Mouse (Mus musculus): ENCODE results near the gene Sphk2.

The Sphk2 gene

DNA sequence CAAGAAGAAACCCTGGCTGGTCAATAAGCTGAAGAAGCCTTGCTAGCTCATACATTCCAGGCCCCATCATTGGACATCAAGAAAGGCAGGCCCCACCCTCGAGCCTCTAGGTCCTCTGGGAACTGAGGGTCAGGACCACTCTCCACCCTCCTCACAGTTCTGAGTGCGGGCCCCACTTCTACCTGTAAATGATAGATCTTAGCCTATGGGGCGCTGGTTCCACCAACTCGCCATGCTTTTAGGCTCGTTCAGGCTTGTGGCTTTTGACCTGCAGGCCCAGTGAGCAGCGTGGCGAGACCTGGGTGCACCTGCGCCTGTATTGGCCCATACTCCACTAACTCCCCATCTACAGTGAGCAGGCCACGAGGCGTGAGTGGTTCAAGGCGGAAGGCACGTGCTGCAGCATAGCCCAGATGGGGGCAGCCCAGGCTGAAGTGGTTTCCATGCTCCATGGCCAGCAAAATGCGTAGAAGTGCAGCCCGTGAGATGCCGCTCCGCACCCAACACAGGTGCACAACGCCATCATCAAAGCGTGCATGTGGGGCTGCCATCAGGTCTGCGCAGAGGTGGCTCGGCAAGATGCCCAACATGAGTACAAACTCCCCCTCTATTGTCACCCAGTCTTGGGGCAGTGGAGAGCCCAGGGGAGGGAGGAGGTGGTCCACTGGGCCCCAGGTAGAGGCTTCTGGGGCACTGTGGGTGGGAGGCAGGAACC lies 7.2 kb downstream of the Sphk2 start:
- in situ Hi-C loops (cut with MboI): no loop called here

DNA sequence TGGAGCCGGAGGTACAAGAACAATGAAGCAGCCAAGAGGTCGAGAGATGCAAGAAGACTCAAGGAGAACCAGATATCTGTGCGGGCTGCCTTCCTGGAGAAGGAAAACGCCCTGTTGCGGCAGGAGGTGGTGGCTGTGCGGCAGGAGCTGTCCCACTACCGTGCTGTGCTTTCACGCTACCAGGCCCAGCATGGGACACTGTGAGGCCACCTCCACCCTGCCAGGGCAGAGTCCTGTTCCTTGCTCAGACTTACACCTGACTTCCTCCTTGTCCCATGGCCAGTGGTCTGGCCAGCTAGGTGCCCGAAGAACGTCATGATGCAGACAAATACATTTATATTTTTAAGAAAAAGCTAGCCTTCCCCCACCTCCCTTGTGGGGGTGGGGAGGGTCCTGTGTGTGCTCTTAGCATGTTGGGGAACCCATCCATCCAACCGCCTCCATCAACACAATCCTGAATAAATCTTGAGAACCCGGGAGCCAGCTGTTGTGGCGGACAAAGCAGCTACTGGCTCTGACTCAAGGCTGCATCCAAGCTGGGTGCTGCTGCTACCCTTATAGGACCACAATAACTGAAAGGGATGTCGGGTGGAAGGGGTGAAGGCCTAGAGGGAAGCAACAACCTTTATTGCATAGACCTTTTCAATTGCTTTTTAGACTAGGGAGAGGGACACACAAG lies 8.0 kb downstream of the Sphk2 start:
- in situ Hi-C loops (cut with MboI): no loop called here

DNA sequence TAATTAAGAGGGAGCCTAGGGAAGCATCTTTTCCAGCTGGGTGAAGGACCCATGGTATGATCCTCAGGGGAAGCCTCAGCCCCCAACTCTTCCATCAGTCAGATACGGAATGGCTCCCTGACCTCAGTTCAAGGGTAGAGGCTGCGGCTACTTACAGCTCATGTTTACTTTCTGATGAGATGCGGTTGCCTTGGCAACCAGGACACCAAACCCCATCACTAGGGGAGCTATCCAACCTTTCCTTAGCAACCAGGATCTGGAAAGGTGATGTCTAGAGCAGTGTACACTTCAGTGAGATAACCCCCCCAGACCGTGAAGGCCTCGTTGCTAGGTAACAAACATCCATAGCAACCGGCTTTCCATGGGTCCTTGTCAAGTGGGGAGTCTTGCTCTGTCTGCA lies 8.8 kb downstream of the Sphk2 start:
- in situ Hi-C loops (cut with MboI): no loop called here

DNA sequence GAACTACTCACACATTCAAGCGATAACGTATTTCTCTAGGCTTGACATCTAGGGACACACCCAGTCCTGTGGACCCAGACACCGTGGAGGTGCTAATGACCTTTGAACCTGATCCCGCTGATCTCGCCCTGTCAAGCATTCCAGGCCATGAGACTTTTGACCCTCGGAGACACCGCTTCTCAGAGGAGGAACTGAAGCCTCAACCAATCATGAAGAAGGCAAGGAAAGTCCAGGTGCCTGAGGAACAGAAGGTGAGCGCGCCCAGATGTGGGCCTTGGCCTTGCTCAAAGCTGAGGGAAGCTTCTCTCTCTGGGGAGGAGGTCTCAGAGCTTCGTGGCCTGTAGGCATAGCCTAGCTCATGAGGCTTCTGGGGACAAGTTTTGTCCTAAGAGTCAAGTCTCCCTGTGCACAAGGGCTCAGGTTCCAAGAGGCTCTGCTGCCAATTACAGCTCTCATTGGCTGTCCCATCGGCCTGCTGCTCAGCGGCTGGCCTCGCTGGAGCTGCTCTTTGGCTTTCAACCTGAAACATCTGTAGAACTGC lies 9.5 kb downstream of the Sphk2 start:
- in situ Hi-C loops (cut with MboI): no loop called here

DNA sequence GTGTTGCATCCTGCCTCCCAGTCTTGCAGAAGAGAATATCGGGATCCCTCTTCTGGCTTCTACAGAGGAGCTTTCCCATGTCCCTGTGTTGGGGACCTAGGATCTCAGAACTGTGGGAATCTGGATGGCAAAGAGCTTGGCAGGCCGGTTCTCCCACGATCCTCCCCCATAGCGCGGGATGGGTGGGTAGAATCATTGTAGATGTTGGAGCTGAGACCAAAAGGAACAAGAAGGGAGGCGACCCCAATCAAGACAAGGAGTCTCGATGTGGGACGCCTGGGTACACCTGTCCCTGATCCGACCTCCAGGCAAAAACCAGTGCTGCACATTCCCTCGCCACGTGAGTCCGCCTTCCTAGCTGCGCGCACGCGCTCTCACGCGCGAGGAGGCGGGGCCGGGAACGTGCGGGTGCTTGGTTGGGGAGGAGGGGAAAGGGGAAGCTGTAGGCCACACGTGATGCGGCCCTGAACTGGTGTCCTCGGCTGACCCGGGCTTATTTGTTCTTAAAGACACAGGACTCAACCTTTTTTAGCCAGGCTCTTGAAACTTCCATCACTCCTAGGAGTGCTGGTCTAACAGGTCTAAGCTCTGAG lies 10.3 kb downstream of the Sphk2 start:
- in situ Hi-C loops (cut with MboI): no loop called here

DNA sequence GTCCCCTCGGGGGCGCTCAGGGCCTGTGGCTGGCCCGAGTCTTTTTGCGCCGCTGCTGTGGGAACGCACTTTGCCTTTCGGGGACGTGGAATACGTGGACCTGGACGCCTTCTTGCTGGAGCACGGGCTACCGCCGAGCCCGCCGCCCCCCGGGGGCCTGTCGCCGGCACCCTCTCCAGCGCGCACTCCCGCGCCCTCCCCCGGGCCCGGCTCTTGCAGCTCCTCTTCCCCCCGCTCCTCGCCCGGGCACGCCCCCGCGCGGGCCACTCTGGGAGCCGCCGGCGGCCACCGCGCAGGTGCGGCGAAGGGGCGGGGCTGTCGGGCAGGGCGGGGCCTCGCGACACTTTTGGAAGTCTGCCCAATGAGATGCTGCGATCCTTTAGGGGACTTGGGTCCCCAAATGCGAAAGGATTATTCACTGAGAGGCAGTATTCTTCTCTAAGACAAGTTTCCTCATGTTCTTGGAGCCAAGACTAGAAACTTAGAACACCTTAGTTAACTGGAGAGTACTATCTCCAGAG lies 11.0 kb downstream of the Sphk2 start:
- in situ Hi-C loops (cut with MboI): no loop called here

DNA sequence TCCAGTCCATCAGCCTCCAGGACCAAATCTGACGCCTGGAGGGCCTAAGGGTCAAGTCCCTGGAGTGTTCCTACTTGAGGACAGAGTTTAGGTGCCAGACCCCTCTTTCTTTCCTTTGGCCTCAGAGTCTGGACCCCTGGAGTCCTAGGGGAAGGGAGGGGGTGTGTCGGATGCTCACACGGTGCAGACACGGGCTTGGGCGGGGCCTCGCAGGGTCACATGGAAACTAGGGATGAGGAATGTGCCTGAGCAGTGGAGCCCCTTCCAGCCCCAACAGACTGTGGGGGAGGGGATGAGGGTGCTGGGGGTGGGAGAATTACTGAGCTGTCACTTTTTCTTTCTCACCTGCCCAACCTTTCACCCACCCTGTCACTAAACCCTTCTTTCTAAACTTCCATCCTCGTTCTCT lies 11.9 kb downstream of the Sphk2 start:
- in situ Hi-C loops (cut with MboI): no loop called here

DNA sequence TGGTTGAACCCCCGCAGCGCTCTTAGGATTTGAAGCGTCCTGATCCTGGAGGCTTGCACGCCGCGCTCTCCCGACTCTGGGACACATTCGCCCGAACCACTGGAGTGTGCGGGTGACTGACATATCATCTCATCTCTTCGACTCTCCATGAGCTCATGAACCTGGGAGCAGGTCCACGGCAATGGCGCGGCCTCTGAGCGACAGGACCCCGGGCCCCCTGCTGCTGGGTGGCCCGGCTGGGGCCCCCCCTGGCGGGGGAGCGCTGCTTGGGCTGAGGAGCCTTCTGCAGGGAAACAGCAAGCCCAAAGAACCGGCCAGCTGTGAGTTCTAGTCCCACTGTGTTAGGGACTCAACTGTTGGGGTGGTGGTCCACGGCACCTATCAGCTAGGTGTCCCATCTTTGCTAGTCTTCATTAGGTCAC lies 12.3 kb downstream of the Sphk2 start:
- in situ Hi-C loops (cut with MboI): no loop called here

DNA sequence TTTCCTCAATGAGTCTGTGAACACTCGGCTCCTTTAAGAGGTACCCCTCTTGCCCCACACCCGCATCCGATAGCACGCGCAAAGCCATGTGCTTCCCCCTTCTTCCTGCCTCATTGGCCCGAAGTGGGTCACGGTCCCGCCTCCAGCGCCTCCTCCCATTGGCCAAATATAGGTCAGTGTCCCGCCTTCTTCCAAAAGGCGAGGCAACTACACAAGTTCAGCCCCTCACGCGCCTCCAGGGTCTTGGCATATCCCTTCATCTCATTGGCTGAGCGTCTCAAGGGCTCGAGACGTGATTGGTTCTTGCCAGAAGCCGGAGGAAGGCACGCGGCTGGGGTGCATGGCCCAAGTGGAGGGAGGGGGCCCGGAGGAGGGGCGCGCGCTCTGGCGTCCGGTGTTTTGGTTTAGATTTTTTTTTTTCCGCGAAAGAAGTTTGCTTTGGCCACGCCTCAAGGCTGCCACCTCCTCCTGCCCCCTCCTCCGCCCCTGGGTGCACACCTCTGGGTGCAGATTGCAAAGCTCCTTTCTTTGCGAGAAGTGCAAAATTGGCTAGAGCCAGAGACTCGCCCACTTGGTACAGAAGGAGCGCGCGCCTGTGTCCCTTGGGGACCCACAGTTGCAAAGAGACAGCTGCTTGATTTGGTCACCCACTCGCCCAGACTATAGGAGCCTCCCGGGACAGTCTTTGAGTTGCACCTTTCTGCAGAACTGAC lies 12.9 kb downstream of the Sphk2 start, which contains the start of gene Dbp:
Gene Dbp (plus strand): TSS at position 359 of the 713 bp plus-strand sequence.
- in situ Hi-C loops (cut with MboI): no loop called here

DNA sequence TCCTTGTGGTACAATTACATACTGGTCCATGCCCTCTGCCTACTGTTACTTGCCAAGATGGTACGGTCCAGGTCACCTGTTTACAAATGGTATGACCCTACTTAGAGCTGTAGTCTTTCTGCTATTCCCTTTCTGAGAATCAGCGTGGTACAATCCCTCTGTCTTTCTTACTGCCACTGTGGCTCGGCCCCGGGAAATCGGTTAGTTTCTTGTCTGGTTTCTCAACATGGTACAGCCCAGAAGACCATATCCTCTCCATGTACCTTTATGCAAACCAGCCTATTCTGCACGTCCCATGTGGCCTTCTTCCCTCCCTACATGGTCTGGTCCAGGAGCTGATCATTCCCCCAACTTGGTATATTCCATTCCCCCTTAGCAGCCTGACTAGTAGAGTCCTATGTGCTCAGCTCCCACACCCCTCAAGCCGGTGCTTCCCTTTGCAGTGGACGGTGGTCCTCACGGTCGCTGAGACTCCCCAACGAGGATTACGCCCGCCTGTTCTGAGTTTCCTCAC lies 13.7 kb downstream of the Sphk2 start:
- in situ Hi-C loops (cut with MboI): no loop called here

DNA sequence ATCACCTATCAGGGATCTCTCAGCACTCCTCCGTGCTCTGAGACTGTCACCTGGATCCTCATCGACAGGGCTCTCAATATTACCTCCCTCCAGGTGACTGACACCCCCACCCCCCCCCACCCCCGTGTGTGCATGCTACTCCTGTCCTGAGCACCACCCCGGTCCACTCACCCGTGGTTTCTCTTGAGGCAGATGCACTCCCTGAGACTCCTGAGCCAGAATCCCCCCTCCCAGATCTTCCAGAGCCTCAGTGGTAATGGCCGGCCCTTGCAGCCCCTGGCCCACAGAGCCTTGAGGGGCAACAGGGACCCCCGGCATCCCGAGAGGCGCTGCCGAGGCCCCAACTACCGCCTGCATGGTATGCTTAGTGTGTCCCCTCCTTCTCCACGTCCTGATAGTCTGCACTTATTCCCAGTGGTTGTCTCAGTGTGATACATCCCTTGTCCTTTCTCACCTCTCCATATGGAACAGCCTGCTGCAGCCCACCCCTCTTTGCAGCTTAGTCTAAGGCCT lies 14.2 kb downstream of the Sphk2 start:
- in situ Hi-C loops (cut with MboI): no loop called here

DNA sequence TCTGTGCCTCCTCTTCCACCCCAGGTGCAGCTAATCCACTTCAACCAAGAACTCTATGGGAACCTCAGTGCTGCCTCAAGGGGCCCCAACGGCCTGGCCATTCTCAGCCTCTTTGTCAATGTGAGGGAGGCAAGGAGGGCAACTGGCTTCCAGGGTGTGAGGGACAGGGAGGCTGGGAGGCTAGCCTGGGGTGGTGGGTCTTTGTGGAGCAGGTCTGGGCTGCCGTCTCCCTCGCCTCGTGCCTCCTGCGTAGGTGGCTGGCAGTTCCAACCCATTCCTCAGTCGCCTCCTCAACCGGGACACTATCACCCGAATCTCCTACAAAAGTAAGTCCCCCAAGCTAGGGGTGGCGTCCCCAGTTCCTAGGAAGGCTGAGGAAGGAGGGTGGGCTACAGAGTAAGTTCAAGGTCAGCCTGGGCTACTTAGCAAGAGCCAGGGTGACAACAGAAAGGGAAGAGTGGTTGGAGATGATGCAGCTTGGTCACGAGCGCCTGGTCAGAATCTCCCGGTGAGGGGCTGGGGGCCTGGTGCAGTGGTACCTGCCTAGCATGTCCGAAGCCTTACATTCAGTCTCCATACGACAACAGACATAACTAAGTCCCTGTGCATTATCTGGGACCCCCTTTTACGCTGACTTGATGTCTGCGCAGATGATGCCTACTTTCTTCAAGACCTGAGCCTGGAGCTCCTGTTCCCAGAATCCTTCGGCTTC lies 14.8 kb downstream of the Sphk2 start:
- in situ Hi-C loops (cut with MboI): no loop called here

DNA sequence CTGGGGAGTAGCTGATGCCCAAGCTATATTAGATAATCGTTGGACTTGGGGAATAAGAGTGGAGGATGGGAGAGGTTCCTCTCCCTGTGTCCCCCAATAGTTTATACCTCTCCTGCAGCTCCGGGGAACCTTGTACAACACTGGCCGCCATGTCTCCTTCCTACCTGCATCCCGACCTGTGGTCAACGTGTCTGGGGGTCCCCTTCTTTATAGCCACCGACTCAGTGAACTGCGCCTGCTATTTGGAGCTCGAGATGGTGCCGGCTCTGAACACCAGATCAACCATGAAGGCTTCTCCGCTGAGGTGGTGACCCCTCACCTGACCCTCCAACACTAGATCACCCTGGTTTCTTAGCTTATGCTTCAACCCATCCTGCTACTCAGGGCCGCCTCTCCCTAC lies 15.5 kb downstream of the Sphk2 start:
- in situ Hi-C loops (cut with MboI): no loop called here

DNA sequence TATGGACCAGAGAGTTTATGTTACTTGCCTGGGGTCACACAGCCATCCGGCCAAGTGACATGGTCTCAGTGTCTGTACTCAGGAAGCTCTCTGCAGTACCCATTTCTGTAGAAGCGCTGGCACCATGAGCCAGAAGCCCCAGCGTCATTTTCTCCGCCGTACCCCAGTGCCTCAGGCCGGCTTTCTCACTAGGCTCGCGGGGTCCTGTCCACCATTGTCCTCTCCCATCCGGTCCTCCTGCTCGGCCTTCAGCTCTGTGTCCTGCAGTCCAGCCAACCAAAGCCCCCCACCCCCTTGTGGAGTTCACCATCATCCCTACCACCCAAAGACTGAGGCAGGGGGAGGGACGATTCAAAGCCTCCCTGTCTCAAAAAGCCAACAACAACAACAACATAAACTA lies 16.2 kb downstream of the Sphk2 start:
- in situ Hi-C loops (cut with MboI): no loop called here

DNA sequence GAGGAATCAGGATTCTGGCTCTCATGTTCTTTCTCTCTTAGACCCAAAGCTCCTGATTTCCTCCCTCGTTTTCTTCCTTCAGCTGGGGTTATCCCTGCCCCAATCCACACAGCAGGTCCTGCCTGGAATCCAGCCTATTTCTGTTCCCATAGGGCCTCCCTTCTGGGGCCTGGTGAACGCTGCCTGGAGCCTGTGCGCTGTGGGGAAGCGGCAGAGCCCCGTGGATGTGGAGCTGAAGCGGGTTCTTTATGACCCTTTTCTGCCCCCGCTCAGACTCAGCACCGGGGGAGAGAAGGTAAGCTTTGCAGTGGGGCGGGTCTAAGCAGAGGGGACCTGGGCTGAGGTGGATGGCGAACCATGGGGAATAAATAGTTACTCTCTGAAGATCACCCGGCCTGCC lies 16.7 kb downstream of the Sphk2 start:
- in situ Hi-C loops (cut with MboI): no loop called here

DNA sequence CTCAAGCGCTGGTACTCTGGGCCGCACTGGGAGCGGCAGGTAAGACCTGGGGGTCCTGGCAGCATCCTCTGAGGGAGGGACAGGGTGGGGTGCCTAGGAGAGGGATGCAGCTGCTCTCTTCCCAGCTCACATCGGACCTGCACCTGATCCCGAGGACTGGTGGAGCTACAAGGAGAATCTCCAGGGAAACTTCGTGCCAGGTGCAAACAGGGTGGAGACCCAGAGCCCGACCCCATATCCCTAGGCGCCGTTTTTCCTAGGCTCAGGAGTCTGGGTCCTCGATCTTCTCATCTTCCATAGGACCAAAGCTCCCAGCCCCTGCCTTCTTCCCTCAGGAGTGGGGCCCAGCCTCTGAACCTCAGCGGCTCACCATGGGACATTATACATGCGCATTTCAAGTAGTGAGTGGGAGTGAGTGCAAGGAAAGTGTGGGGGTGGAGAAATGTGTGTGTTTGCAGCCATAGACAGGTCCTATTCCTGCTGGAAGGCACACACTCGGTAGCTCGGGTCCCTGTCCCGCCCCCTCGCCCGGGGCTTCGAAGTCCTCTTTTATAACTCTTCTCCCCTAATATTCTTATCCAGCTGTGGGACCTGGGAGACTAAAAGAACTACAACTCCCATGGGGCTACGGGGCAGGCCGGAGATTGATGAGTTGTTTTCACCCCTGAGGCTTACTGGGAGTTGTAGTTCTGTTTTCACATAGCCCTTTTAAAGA lies 17.3 kb downstream of the Sphk2 start:
- in situ Hi-C loops (cut with MboI): no loop called here

DNA sequence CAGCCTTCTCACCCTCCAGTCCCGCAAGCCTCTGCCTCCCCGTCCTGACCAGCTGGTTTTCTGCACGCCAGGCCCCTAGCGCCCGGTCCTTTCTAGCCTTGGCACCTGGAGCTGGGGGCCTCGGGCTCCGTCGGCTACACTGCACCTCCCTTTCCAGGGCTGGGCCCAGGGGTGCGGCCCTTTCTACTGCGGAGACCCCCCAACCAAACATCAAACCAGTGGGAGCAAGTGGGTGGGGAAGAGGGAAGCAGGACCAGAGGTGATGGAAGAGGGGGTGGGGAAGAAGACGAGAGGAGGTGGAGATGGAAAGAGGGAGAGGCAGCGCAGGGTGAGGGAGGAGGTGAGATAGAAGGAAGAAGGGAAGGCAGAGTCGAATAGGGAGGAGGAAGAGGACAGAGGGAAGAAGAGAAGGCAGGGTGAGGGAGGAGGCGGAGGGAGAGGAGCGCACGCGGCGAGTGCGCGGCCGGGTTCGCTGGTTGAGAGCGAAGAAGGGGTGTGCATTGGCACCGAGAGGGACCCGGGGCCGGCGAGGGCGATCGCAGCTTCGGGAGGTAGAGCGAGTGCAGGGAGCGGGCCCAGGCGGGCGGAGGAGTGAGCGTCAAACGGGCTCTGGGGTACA lies 18.2 kb downstream of the Sphk2 start, which contains the start of gene Car11:
Gene Car11 (plus strand): TSS at position 321 of the 619 bp plus-strand sequence.
- in situ Hi-C loops (cut with MboI): no loop called here

DNA sequence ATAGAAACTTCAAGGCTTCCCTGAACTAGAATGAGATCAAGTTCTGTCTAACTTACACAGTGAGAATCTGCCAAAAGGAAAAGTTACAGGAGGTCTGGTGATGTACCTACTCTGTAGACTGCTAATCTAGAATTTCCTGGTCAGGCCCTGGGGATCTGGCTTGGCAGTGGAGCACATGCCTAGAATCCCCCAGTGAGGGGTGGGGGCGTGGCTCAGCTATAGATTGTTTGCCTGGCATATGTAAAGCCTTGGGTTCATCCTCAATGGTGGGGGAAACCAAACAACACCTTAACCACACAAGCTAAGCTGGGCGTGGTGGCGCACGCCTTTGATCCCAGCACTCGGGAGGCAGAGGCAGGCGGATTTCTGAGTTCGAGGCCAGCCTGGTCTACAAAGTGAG lies 19.9 kb downstream of the Sphk2 start:
- in situ Hi-C loops (cut with MboI): no loop called here

DNA sequence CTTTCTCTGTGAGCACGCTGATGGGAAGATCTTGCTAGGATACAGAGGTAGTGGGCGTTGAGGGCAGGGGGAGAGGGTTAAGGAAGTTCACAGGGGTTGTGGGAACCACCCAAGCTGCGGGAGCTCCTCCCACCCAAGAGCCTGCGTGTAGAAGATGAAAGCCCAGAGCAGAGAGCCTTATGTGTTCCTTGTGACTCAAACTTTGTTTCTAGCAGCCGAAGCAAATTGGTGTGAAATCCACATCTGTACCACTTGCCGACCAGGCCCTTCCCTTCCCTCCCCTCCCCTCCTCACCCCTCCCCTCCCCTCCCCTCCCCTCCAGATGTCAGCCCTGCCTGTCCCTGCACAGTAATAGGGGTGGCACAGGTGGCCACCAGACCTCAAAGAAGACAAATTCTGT lies 22.7 kb downstream of the Sphk2 start:
- in situ Hi-C loops (cut with MboI): no loop called here
